Mouse (Mus musculus): ENCODE data around the gene Gli2.

Gene Gli2

DNA sequence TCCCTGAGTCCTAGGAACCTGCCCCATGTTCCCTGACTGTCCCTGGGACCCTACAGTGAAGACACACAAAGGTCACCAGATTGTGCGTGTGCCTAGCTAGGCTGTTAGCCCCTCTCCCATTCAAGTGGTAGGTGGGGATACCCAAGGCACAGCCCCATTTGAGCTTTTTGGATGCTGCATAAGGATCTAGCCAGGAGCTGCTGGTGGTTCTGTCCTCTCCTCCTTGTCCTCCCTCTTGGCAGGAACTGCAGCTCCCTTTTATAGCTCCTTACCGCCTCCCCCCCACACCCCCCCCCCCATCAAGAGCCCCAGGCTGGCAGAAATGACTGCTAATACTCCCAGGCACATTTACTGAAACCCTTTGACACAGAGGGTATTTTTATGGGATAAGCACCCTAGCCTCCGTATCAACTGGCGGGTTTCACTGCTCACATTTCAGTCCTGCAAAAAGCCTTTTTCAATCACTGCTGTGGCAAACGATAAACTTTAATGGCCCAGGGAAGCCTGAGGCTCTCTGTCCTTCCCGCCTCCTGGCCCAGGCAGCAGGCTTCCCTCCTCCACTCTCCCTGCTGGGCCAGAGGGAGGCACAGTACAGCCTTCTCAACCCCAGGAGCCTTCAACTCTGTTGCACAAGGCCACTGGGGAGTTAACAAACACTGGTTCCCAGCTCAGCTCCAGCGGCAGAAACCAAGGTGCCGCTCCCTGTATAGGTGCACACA lies 151.4 kb downstream of the Gli2 start:
- DNase-seq (ENCODE audit: low spot score) = peak; percentile 49

- DNase-seq (ENCODE audit: low spot score) = no peak
Observed at GRCm38 (mm10) chr1:118898351-118898750, 155.1 kb downstream of the Gli2 start.

- no peak for DNase-seq (ENCODE audit: low spot score)
Observed at GRCm38 (mm10) chr1:118895026-118895762, 158.2 kb downstream of the Gli2 start.

GRCm38 (mm10) chr1:118891395-118891794 lies 162.0 kb downstream of the Gli2 start:
- no peak for DNase-seq (ENCODE audit: low spot score)

GRCm38 (mm10) chr1:118890125-118890875 lies 163.1 kb downstream of the Gli2 start:
- no peak for DNase-seq (ENCODE audit: low spot score)

DNA sequence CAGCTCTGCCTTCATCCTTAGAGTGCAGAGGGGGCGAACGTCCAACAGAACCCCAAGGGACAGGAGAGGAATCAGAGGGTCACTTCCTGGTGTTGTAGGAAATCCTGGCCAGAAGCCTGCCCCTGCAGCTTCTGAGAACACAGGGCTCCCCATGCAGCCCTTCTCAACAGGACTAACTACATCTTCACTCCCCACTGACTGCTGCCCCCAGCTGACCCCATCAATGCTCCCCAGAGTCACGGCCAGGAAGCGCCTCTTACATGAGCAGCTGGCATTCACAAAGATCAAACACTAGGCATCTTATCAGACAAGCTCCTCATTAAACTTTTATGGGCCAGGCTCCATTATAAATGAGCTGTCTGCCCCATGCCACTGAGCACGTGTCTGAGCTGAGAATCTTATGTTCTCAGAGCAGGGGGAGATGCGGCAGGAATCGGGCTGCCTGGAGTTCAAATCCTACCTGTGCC lies 172.6 kb downstream of the Gli2 start:
- DNase-seq (ENCODE audit: low spot score) = no peak

GRCm38 (mm10) chr1:118878291-118878690 lies 175.1 kb downstream of the Gli2 start:
- DNase-seq (ENCODE audit: low spot score) = no peak

DNA sequence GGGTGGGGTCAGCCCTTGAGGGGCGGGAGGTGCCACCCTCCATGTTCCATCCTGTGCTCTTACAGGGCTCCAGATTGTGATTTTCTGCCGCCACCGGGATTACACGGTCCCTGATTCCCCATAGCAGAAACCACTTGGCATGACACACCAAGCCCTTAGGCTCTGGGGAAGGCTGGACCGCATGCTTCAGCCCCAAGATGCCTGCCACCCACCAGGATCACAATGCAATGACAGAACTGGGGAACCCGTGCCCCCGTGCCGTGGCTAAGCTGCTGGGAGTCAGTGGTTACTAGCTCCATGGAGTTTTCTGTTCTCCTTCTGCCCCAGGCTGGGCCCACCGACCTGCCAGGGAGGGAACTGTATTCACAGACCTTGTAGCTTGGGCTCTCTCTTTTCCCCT lies 178.2 kb downstream of the Gli2 start:
- DNase-seq (ENCODE audit: low spot score) = no peak

- no peak for DNase-seq (ENCODE audit: low spot score)
Observed at GRCm38 (mm10) chr1:118873559-118873958, 179.9 kb downstream of the Gli2 start.

GRCm38 (mm10) chr1:118864735-118865134 lies 188.7 kb downstream of the Gli2 start:
- no peak for DNase-seq (ENCODE audit: low spot score)

DNA sequence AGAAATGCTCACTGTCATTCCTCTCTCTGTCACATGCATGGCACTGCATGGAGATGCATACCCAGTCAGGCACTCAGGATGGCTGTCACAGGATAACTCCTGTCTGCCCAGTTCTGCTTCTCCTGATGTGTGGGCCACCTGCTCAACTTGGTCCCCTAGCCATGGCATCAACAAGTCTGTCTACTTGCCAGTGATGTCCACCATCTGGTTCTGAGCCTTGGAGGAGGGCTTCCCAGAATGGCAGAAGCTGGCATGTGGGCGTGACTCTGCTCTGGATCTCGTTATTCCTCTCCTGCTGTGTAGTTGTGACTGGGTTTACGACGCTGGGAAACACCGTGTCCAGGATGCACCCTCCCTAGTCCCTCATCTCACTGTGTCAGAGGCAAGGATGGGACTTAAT lies 189.4 kb downstream of the Gli2 start:
- no peak for DNase-seq (ENCODE audit: low spot score)

GRCm38 (mm10) chr1:118858101-118858500 lies 195.3 kb downstream of the Gli2 start:
- DNase-seq (ENCODE audit: low spot score) = no peak

GRCm38 (mm10) chr1:118830658-118831057 lies 222.8 kb downstream of the Gli2 start:
- DNase-seq (ENCODE audit: low spot score) = no peak

DNA sequence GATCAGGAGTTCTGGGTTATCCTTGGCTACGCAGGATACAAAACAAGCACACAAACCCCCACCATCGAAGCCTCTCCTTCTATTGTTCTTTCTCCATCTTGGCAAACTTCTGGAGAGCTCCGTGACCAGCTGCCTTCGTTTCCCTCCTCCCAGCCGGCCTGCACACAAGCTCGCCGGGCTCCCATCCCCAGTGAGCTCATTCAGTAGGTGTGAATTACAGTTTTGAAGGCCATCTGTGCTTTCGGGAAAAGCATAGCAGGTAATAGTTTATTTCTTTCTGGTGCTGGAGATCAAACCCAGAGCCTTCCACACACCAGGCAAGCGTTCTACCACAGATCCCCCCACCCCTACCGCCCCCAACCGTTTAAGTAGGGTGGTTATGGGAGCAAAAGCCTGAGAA lies 226.8 kb downstream of the Gli2 start:
- DNase-seq (ENCODE audit: low spot score) = no peak

- DNase-seq (ENCODE audit: low spot score) = peak; percentile 10
Observed at GRCm38 (mm10) chr1:118825467-118826219, 227.8 kb downstream of the Gli2 start.

DNA sequence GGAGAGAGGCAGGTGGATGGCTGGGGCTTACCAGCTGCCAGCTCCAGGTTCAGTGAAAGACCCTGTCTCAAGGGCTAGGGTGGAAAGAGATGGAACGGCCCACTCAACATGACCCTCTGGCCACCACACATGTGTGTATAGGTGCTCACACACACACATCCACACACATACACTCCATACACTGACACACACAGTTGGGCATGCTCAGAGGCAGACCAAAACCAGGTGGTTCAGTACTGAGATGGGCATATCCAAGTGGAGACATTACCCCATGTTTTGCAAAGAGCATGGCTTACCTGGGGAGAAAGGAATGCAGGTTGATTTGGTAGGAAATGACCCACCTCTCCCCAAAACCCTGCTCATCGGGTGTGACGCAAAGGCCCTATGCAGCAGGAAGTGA lies 228.4 kb downstream of the Gli2 start:
- DNase-seq (ENCODE audit: low spot score) = no peak

GRCm38 (mm10) chr1:118822258-118822657 lies 231.2 kb downstream of the Gli2 start:
- no peak for DNase-seq (ENCODE audit: low spot score)

DNA sequence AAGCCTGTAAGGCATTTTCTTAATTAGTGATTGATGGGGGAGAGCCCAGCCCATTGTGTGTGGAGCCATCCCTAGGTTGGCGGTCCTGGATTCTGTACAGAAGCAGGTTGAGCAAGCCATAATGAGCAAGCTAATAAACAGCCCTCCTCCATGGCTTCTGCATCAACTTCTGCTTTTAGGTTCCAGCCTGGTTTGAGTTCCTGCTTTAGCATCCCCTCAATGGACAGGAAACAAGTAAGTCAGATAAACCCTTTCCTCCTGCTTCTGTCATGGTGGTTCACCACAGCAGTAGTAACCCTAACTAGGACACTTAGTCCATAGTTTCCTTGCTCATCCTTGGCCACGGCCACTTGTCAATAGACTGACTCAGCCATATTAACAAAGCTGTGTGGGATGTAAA lies 238.4 kb downstream of the Gli2 start:
- DNase-seq (ENCODE audit: low spot score) = no peak

DNA sequence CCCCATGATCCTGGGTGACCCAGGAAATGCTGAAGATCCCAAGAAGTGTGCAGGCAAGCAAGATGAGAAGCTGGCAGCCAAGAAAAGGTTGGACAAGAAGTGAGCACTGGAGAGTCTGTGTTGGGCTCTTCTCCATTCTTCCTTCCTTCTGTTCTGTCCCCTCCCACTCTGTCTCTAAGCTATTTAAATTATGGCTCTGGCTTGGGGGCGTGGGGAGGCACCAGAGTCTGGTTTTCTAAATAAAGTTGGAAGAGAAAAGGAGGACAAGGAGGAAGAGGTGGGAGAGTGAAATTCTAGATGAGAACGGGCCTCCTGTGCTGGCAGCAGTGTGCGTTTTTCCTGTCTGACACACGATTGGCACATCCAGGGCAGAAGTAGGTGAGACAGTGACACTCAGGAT lies 243.1 kb downstream of the Gli2 start:
- no peak for DNase-seq (ENCODE audit: low spot score)

GRCm38 (mm10) chr1:118806727-118807126 lies 246.7 kb downstream of the Gli2 start:
- no peak for DNase-seq (ENCODE audit: low spot score)

GRCm38 (mm10) chr1:118802166-118802565 lies 251.3 kb downstream of the Gli2 start:
- DNase-seq (ENCODE audit: low spot score) = no peak

Data from ovary, postnatal 36 days (tissue).